Mouse (Mus musculus) hindbrain, embryonic 11.5 days (tissue): Measurements from ENCODE around the gene Rgs10. TPM values are rescaled to one million over a fixed set of nuclear protein-coding genes. Genes with fewer than 3 reads are reported as not detected.

Experiments
- ATAC-seq: fragments of 200-750 bp; cut with Nextera tagmentation; 2 replicates; pipeline ENCODE4 v1.8.0; 2017; ENCODE audit warnings: mild to moderate bottlenecking, moderate TSS enrichment, moderate library complexity; ENCODE audit not compliant: low FRiP score
- DNase-seq: peaks from one replicate; pipeline ENCODE4 v3.0.0-alpha.2; 2015; ENCODE audit warnings: low spot score
- H3K27ac ChIP-seq: fragments of 300-500 bp; sonication (generic); 2 replicates; pipeline ENCODE4 v1.5.1; 2014; ENCODE audit warnings: mild to moderate bottlenecking, low read depth, low read length
- H3K27me3 ChIP-seq: fragments of 300-500 bp; sonication (generic); 2 replicates; pipeline ENCODE4 v1.6.1; 2014; ENCODE audit warnings: mild to moderate bottlenecking, low read length, moderate library complexity, mixed read lengths; ENCODE audit not compliant: control insufficient read depth, insufficient read depth
- H3K36me3 ChIP-seq: fragments of 300-500 bp; sonication (generic); 2 replicates; pipeline ENCODE4 v1.6.1; 2014; ENCODE audit warnings: mild to moderate bottlenecking, low read length, moderate library complexity, mixed read lengths; ENCODE audit not compliant: control insufficient read depth, insufficient read depth
- H3K4me1 ChIP-seq: fragments of 300-500 bp; sonication (generic); replicated peaks from 2 replicates; pipeline ENCODE4 v1.6.1; 2014; ENCODE audit warnings: low read length, mixed read lengths; ENCODE audit not compliant: control insufficient read depth, insufficient read depth
- H3K4me2 ChIP-seq: fragments of 300-500 bp; sonication (generic); replicated peaks from 2 replicates; pipeline ENCODE4 v1.6.1; 2014; ENCODE audit warnings: mild to moderate bottlenecking, low read depth, low read length
- H3K4me3 ChIP-seq: fragments of 300-500 bp; sonication (generic); 2 replicates; pipeline ENCODE4 v1.5.1; 2014; ENCODE audit warnings: low read depth, low read length
- H3K9ac ChIP-seq: fragments of 300-500 bp; sonication (generic); 2 replicates; pipeline ENCODE4 v1.6.1; 2014; ENCODE audit warnings: low read depth, low read length
- H3K9me3 ChIP-seq: fragments of 300-500 bp; sonication (generic); 2 replicates; pipeline ENCODE4 v1.6.1; 2016; ENCODE audit warnings: low read length; ENCODE audit not compliant: control insufficient read depth
- WGBS: fragments of 180-500 bp; shearing (Covaris S2); extraction: QIAGEN DNeasy Blood & Tissue Kit; methylation state at CpG from one replicate; pipeline ENCODE4 v1.1.7; 2014; 5-methylcytosine and 5-hydroxymethylcytosine counted together
- polyA plus RNA-seq: library from polyadenylated mRNA; unstranded; fragments of >200 nt; fragmentation: Nextera tagmentation; extraction: Ambion mirVana; gene quantifications from 2 replicates; pipeline ENCODE4 v1.2.1, GENCODE M21; 2014

Rgs10 gene
- polyA plus RNA-seq, 1 experiment from 2014 or later: 12.4 TPM

DNA sequence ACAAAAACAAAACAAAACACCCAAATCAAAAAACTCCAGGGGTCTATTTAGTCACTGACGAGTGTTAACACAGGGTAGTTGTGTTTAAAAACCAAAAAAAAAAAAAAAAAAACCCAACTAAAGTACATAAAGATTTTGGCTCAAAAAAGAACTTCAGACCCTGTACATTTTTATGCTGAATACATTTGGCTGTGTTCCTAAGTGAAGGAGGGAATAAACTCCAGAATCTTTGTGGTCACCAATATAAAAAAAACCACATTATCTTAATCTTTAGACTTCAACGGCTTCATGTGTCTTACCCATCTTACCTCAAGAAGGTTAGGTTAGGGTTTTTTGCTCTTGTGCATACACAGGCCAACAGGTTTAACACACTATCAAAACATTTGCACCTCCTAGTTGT, 22.0 kb upstream of the Rgs10 start:
- Histone ChIP-seq H3K4me3 (no peak overlapping the region), H3K9me3 (no peaks in the 10 kb centered on the region), H3K9ac (no peak overlapping the region), H3K27me3 (no peaks in the 10 kb centered on the region), H3K4me1 (no peaks in the 10 kb centered on the region), H3K27ac (no peak overlapping the region), H3K4me2 (no peak overlapping the region), H3K36me3 (no peaks in the 10 kb centered on the region; the same call in 1 of the 2 replicates)
- 93% methylated on average over 2 of the region's 2 CpGs for WGBS
- ATAC-seq: no peak
- no peak for DNase-seq

DNA sequence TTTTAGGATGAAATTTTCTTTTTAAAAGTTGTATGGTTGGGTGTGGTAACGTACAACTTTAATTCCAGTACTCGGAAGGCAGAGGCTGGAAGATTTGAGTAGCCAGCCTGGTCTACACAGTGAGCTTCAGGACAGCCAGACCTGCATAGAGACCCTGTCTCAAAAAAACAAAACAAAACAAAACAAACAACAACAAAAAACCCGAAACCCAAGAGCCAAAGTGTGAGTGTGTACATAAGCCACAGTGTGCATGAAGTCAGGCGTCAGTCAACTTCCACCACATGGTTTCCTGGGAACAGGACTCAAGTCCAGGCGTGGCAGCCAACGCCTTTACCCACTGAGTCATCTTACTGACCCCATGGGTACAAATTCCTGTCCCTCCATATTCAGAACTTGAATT, 20.7 kb upstream of the Rgs10 start:
- H3K36me3 ChIP-seq: no peaks in the 10 kb centered on the region
- WGBS: 94% methylated on average over 6 of the region's 6 CpGs
- H3K4me3 ChIP-seq: no peak overlapping the region
- no peaks in the 10 kb centered on the region for H3K9me3 ChIP-seq
- ATAC-seq (no peak), DNase-seq (no peak)
- H3K27me3 ChIP-seq: no peaks in the 10 kb centered on the region
- no peak overlapping the region for H3K27ac ChIP-seq
- H3K4me2 ChIP-seq: no peak overlapping the region
- no peak overlapping the region for H3K9ac ChIP-seq
- no peaks in the 10 kb centered on the region for H3K4me1 ChIP-seq

DNA sequence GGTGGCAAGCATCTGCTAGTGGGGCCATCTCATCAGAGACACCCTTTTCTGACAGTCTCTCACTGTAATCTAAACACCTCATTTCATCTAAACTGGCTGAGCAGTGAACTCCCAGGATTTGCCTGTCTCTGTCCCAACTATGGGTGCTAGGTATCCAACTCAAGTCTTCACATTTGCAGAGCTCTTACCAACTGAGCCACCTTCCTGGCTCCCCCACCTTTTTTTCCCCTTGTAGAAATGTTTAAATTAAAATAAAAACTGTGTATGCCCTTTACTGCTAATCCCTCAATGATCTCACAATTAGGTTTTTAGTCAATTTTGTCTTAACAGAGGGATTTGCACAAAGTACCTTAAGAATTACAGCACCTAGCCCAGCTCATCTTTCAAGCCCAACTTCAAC, 19.6 kb upstream of the Rgs10 start:
- H3K4me1 ChIP-seq: no peaks in the 10 kb centered on the region
- no peak overlapping the region for H3K4me3 ChIP-seq
- no peak overlapping the region for H3K9ac ChIP-seq
- no peak overlapping the region for H3K27ac ChIP-seq
- H3K9me3 ChIP-seq: no peaks in the 10 kb centered on the region
- no peak for ATAC-seq
- no peak for DNase-seq
- no peaks in the 10 kb centered on the region for H3K36me3 ChIP-seq
- H3K4me2 ChIP-seq: no peak overlapping the region
- H3K27me3 ChIP-seq: no peaks in the 10 kb centered on the region

DNA sequence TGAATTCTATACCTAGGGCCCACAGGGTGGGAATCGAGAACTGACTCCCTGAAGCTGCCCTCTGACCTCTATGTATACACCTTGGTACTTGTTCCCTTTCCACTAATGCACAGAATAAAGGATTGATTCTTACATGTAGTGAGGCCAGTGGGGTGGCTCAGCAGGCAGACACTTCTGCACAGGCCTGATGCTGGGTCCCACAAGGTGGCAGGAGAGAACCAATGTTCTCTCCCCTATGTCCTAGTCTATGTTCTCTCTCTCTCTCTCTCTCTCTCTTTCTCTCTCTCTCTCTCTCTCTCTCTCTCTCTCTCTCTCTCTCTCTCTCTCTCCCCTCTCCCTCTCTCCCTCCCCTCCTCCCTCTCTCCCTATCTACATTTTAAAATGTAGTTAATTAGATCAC, 14.7 kb upstream of the Rgs10 start:
- Histone ChIP-seq H3K4me2 (no peak overlapping the region), H3K27ac (no peak overlapping the region), H3K4me1 (no peaks in the 10 kb centered on the region), H3K36me3 (no peaks in the 10 kb centered on the region), H3K9ac (no peak overlapping the region), H3K27me3 (no peaks in the 10 kb centered on the region), H3K9me3 (no peaks in the 10 kb centered on the region), H3K4me3 (no peak overlapping the region)
- DNase-seq (no peak), ATAC-seq (no peak)
- 74% methylated on average over 1 of the region's 1 CpGs for whole genome bisulfite sequencing

DNA sequence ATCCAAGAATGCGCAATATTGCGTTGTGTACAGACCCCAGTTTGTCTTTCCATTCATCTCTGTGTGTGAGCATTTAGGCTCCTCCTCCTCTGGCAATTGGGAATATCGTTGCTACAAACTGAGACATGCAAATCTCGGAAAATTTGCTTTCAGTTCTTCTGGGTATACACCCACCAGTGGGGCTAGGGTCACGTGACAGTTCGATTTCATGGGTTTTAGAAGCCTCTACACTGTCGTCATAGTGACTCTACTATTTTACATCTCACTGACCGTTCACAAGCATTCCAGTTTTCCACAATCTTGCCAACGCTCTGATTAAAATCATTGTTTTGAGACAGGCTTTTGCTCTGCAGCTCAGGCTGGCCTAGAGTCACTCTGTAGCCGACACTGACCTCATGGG, 14.0 kb upstream of the Rgs10 start:
- Histone ChIP-seq H3K9ac (no peak overlapping the region), H3K4me3 (no peak overlapping the region), H3K27me3 (no peaks in the 10 kb centered on the region), H3K9me3 (no peaks in the 10 kb centered on the region), H3K27ac (no peak overlapping the region), H3K4me1 (no peaks in the 10 kb centered on the region), H3K36me3 (no peaks in the 10 kb centered on the region), H3K4me2 (no peak overlapping the region)
- DNase-seq (no peak), ATAC-seq (no peak)
- WGBS: 73% methylated on average over 10 of the region's 10 CpGs

DNA sequence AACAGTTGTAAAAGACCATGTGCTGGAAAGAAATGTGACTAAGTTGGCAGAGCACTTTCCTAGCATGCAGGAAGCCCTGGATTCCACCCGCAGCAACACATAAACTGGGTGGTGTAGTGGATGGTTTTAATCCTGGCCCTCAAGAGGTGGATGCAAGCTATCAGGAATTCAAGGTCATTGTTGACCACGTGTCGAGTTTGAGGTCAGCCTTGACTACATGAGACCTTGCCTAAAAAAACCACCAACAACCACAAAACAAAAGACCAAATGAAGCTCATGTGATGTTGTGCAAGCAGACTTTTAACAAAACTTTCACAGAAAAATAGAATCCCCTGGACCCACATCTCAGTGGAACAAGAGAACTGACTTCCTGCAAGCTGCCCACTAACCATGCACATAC, 3.9 kb upstream of the Rgs10 start:
- Histone ChIP-seq H3K4me1 (no peaks in the 10 kb centered on the region; the same call in none of the 2 replicates), H3K36me3 (no peaks in the 10 kb centered on the region), H3K9me3 (no peaks in the 10 kb centered on the region), H3K4me3 (no peak overlapping the region), H3K27me3 (peaks cover 24% of the 10 kb centered on the region), H3K9ac (no peak overlapping the region), H3K4me2 (no peak overlapping the region), H3K27ac (no peak overlapping the region)
- no peak for DNase-seq
- 76% methylated on average over 3 of the region's 3 CpGs for WGBS
- no peak for ATAC-seq

DNA sequence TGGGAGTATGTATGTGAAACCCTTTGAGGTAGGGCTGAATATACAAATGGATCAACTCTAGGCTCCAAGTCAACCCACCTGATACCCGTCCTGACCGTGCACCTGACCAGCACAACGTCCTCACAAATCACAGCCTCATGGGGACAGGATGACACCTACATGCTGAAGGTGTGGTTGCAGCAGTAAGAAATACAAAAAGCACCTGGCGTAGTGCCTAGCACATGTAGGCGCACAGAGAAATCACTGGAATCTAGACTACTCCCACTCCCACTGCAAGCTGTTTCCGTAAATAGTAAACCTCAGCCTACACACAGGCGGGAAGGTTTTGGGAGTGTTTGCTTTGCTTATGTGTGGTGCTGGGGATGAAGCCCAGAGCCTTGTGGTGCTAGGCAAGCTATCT, 3.1 kb upstream of the Rgs10 start:
- Histone ChIP-seq H3K4me2 (no peak overlapping the region), H3K27me3 (peaks cover 32% of the 10 kb centered on the region), H3K27ac (no peak overlapping the region), H3K36me3 (no peaks in the 10 kb centered on the region), H3K9me3 (no peaks in the 10 kb centered on the region), H3K4me3 (no peak overlapping the region), H3K9ac (no peak overlapping the region), H3K4me1 (no peaks in the 10 kb centered on the region; the same call in none of the 2 replicates)
- DNase-seq (no peak), ATAC-seq (no peak)
- 87% methylated on average over 7 of the region's 7 CpGs for WGBS

DNA sequence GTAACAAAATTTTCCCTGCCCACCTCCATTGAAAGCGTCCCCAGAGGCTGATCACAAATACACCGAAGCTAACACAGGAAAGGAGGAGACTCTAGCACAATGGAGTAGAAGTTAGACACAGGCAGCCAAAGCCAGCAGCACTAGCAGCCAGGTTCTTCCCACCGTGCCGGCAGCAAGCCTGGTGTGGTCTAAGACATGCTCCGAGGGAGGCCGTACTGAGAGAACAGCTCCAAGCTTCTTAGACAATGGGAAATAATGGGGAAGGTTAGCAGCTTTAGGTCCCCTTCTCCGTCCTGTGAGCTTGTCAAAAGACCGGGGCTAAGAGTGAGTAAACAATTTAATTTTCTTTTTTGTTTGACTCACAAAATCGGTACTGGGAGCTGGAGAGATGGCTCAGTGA, 1.1 kb upstream of the Rgs10 start:
- ATAC-seq (no peak), DNase-seq (peak; percentile 27)
- no peaks in the 10 kb centered on the region for H3K9me3 ChIP-seq
- no peaks in the 10 kb centered on the region; the same call in none of the 2 replicates for H3K4me1 ChIP-seq
- H3K4me2 ChIP-seq: no peak overlapping the region
- H3K4me3 ChIP-seq: no peak overlapping the region
- no peak overlapping the region for H3K27ac ChIP-seq
- H3K36me3 ChIP-seq: no peaks in the 10 kb centered on the region
- WGBS: 6% methylated on average over 9 of the region's 9 CpGs
- no peak overlapping the region for H3K9ac ChIP-seq
- peaks cover 45% of the 10 kb centered on the region for H3K27me3 ChIP-seq

DNA sequence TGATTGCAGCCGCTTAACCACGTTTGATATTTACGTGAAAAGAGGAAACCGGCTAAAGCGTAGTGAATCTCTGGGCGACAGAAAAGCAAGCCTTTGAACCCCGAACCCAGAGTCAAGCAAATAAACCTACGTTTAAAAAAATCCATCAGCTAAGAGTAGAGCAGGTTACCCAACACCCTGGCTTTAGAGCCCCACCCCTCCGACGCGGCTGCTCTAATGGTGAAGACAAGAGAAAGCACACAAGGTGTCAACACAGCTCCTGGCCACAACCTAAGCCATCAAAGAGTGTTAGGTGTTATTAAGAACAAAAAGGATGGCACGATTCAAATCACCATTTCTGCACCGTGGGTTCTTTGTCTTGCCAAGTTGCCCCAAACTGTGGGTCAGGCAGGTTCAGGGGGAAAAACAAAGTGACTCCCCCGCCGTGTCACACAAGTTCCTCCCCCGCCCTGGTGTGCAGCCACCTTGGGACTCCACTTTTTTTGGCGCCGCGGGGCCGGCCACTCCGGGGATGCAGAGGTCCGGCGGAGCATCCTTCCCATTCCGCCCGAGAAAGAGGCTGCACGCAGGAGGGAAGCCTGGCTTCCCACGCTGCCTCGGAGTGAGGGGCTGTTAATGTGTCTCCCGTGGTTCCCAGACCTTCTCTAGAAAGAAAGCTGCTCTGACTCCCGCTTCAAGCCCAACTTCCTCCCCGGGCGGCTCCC, 1.2 kb downstream of the Rgs10 start:
- 3% methylated on average over 32 of the region's 32 CpGs for WGBS
- H3K36me3 ChIP-seq: no peaks in the 10 kb centered on the region
- peaks cover 45% of the 10 kb centered on the region for H3K27me3 ChIP-seq
- peak overlapping the region; percentile 72 for H3K4me3 ChIP-seq
- H3K27ac ChIP-seq: no peak overlapping the region
- ATAC-seq: no peak
- no peaks in the 10 kb centered on the region for H3K9me3 ChIP-seq
- H3K4me2 ChIP-seq: peak overlapping the region; percentile 90
- H3K9ac ChIP-seq: peak overlapping the region; percentile 57
- no peaks in the 10 kb centered on the region; the same call in none of the 2 replicates for H3K4me1 ChIP-seq
- DNase-seq: no peak
